Mouse (Mus musculus): Measurements from ENCODE around the gene Mup17. TPM values are rescaled to one million over a fixed set of nuclear protein-coding genes. Genes with fewer than 3 reads are reported as not detected.
"Not testable (repeated sequence)": the region's sequence is repeated elsewhere in the genome, so short reads cannot be mapped to it uniquely, and the experiment has no call there.

Mup17 gene
- polyA plus RNA-seq (2014; fragmentation: Nextera tagmentation; extraction: Ambion mirVana) = not detected in 2 replicates

- not testable (repeated sequence) for H3K36me3 ChIP-seq (ENCODE audit: control insufficient read depth, insufficient read depth, low read length); H3K27me3 ChIP-seq (ENCODE audit: control insufficient read depth, insufficient read depth, low read length); H3K9me3 ChIP-seq (ENCODE audit: control insufficient read depth, low read depth, low read length); H3K4me2 ChIP-seq (replicated peaks; ENCODE audit: low read depth, low read length); H3K9ac ChIP-seq (replicated peaks; ENCODE audit: low read depth, low read length); H3K4me3 ChIP-seq (ENCODE audit: low read depth, low read length); ATAC-seq (ENCODE audit: insufficient number of reproducible peaks, insufficient read depth, low FRiP score, low read depth); H3K27ac ChIP-seq (ENCODE audit: low read length); H3K4me1 ChIP-seq (ENCODE audit: control insufficient read depth, insufficient read depth, low read length)
- 65% methylated on average over 2 of the region's 4 CpGs for WGBS
Measured at GRCm38 (mm10) chr4:61595771-61596170, at the start of gene Mup17. Mup17 (minus strand) TSS chr4:61595871.

GRCm38 (mm10) chr4:61571561-61571960, 24.1 kb downstream of the Mup17 start:
- H3K27me3 ChIP-seq (ENCODE audit: control insufficient read depth, insufficient read depth, low read length); H3K36me3 ChIP-seq (ENCODE audit: control insufficient read depth, insufficient read depth, low read length); H3K9me3 ChIP-seq (ENCODE audit: control insufficient read depth, low read depth, low read length); ATAC-seq (ENCODE audit: insufficient number of reproducible peaks, insufficient read depth, low FRiP score, low read depth); H3K27ac ChIP-seq (ENCODE audit: low read length); H3K9ac ChIP-seq (replicated peaks; ENCODE audit: low read depth, low read length); H3K4me1 ChIP-seq (ENCODE audit: control insufficient read depth, insufficient read depth, low read length); H3K4me3 ChIP-seq (ENCODE audit: low read depth, low read length); H3K4me2 ChIP-seq (replicated peaks; ENCODE audit: low read depth, low read length): not testable (repeated sequence)
- 87% methylated on average over 19 of the region's 19 CpGs for WGBS

DNA sequence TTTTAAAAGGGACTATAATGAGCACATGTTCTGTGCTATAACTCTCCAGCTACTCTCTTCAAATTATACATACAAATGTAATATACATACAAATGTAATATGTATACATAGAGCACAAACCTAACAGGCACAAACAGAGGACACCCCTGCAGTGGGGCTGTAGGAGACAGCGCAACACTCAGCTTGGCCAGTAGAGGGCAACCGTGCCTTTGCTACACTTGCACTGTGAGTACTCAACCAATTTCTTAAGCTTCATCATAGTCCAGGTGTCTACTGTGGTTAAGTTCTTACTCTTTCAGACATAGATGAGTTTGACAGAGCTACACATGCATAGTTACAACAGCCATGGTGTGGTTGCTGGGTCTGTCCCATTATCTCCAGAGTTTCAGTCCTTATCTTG, 39.8 kb downstream of the Mup17 start:
- H3K4me1 ChIP-seq (ENCODE audit: control insufficient read depth, insufficient read depth, low read length); H3K9ac ChIP-seq (replicated peaks; ENCODE audit: low read depth, low read length); ATAC-seq (ENCODE audit: insufficient number of reproducible peaks, insufficient read depth, low FRiP score, low read depth); H3K27ac ChIP-seq (ENCODE audit: low read length); H3K4me2 ChIP-seq (replicated peaks; ENCODE audit: low read depth, low read length); H3K4me3 ChIP-seq (ENCODE audit: low read depth, low read length); H3K27me3 ChIP-seq (ENCODE audit: control insufficient read depth, insufficient read depth, low read length); H3K9me3 ChIP-seq (ENCODE audit: control insufficient read depth, low read depth, low read length); H3K36me3 ChIP-seq (ENCODE audit: control insufficient read depth, insufficient read depth, low read length): not testable (repeated sequence)
- WGBS = 32% methylated on average over 2 of the region's 2 CpGs

Other genes starting within 250 kb of the Mup17 start
- gene Mup15, start 156.1 kb downstream of the Mup17 start, polyA plus RNA-seq (2014; fragmentation: Nextera tagmentation; extraction: Ambion mirVana) = not detected in 2 replicates
- gene Mup16, start 76.3 kb downstream of the Mup17 start, polyA plus RNA-seq (2014; fragmentation: Nextera tagmentation; extraction: Ambion mirVana) = not detected in 2 replicates
- gene Mup18, start 78.3 kb upstream of the Mup17 start, polyA plus RNA-seq (2014; fragmentation: Nextera tagmentation; extraction: Ambion mirVana) = not detected in 2 replicates
- gene Mup19, start 186.4 kb upstream of the Mup17 start, polyA plus RNA-seq (2014; fragmentation: Nextera tagmentation; extraction: Ambion mirVana) = not detected in 2 replicates
- gene Mup5, start 239.4 kb upstream of the Mup17 start, polyA plus RNA-seq (2014; fragmentation: Nextera tagmentation; extraction: Ambion mirVana) = not detected in 2 replicates

Measured in stomach, embryonic 14.5 days (tissue).